Mouse (Mus musculus) spleen, postnatal 14 days (tissue): ENCODE measurements around the gene Helz2.

Experiments
- DNase-seq, 2 experiments: peaks; one replicate each; pipeline ENCODE4 v3.0.0; 2021 to 2022; ENCODE audit warnings: low spot score in 2 of 2

Helz2 gene

GRCm38 (mm10) chr2:181238091-181238610 is 3.7 kb downstream of the Helz2 start:
- DNase-seq = no peak

DNA sequence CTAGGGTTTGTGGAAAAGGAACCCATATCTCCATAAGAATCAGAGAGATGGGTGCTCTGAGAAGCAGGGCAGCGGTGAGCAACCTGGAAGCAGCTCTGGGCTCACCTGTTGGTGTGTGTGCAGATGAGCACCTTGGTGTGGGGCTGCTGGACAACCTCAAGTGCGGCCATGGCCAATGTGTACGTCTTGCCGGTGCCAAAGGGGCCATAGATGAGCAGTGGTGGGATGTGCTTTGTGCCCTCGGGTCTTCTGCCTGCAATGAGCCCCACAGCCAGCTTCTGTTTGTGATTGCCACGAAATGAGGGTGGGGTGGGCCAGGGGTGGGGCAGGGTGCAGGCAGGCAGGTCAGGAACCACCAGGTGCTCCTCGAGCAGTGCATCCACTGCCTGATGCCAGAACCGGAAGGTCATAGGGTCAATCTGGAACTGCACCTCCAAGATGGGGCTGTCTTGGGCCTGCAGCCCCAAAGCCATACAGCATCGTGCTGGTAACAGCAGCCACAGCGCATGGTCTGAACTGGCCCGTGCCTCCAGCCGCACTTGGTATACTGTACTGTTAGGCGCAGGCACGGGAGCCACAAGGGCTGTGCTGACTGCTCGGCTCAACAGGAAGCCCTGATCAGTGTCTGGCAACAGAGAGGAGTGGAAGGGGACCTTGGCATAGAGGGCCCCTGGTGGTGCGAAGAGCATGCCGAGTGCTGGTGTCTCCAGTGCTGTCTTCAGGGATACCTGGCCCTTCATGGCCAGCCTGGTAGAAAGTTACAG is 4.4 kb downstream of the Helz2 start:
- DNase-seq = no peak

DNA sequence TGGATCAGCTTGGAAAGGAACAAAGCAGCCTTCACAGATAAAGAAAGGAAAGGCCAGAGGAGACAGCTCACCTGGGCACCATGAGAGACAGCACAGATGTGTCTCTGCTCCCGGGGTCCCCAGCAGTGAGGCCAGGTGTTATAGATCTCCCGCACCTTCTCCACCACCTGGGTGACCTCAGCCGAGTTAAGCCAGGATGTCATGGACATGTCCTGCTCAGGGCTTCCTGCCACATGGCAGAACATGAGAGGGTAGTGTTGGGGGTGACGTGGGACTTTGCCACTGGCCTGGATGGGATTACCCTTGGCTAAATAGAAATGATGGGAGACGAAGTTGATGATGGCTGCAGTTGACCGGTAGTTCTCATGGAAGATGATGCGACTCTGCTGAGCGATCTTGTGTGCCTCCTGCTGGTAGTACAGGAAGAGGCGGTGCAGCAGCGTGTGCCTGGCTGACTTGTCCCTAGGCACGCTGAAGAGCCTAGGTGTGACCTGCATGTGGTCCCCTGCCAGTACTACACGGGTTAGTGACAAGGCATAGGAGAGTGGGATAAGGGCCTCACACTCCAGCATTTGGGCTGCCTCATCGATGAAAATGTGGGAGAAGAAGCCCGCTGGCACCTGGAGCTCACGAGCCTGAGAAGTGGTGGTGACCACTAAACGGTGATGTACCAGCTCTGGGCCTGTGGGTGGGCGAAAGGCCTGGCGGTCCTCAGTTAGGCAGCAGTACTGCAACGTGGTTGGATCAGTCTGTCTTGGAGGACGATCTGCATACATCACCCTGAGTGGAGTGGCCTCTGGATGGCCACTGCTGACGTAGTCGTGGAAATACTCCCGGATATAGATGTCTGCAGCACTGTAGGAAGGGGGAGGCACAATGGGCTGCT is 5.9 kb downstream of the Helz2 start:
- no peak for DNase-seq

- no peak for DNase-seq
These were observed 7.1 kb downstream of the Helz2 start for GRCm38 (mm10) chr2:181234680-181235079.

DNA sequence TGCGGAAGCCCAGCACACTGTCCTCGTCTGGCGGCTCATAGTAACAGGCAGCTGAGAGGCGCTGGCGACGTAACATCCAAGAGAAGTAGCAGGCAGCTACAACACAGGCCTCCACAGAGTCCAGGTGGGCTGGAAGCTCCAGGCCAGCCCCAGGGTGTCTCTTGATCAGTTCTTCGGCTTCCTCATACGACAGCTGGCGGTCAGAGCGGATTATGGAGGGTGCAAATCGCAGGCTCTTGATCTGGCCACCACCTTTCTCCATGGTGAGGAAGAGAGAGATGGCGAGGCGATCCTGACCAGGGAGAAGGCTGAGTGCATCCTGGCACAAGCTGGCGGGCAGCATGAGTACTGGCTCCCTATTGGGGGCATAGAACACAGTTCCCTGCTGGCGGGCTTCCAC is 8.4 kb downstream of the Helz2 start:
- DNase-seq = no peak

DNA sequence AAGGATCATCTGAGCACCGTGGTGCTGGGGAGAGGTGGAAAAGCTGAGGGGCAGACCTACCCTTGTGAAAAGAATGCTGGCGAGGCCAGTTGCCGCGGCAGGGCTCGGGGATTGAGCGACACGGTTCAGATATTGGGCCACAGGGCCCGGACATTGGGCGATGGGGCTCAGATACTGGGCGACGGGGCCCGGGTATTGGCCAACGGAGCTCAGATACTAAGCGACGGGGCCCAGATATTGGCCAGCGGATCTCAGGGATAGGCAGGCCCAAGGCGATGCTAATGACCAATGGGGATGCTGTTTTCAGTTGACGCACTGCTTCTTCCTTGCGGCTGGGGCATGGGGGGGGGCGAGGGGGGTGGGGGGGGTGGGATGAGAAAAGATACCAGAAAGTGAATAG is 10.7 kb downstream of the Helz2 start:
- DNase-seq = no peak

DNA sequence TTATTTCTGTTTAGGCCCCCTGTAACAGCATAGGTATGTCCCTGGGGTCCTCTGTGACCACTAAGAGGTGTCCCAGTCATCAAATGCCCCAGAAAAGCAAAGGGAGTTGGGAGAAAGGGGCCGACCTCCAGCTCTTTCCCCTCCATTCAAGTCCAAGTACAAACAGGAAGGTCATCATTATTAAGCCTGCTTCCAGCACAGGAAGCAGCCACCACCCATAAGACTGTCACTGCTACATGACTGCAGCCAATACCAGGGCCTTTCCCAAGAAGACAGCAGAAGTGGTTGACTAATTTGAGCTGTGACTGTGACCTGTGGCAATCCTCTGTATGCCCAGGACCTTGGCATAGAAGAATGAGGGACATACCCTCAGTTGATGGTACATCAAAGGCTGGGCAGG is 13.5 kb downstream of the Helz2 start:
- no peak for DNase-seq

DNA sequence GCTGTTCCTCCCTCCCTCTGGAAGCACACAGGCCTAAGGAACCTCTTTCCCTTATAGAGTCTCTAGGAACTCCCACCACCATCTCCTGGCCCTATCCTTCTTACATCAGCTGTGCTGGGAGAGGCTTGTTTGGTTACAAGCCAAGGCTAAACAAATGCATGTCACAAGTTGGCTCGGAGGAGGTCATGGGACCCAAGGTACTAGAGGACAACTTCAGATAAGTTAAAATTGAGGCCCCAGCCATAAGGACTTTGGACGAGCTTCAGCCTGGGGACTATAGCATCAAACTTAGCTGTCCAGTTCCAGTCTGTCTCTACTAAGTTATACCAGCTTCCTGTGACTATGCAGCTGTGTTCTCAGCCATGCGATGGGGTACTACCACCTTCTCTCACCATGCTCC is 14.7 kb downstream of the Helz2 start:
- no peak for DNase-seq

- no peak for DNase-seq
These were observed 16.8 kb downstream of the Helz2 start for GRCm38 (mm10) chr2:181224994-181225393.

- no peak for DNase-seq
These were observed 21.5 kb downstream of the Helz2 start for GRCm38 (mm10) chr2:181220361-181220760.

- DNase-seq = peak; percentile 60 to 72
These were observed 22.1 kb downstream of the Helz2 start, which contains the start of gene Fndc11 for GRCm38 (mm10) chr2:181219538-181220216. Fndc11 (plus strand) TSS chr2:181220013.

GRCm38 (mm10) chr2:181218881-181219485 is 22.8 kb downstream of the Helz2 start:
- DNase-seq = no peak

- no peak for DNase-seq
These were observed 25.8 kb downstream of the Helz2 start for GRCm38 (mm10) chr2:181216037-181216436.

DNA sequence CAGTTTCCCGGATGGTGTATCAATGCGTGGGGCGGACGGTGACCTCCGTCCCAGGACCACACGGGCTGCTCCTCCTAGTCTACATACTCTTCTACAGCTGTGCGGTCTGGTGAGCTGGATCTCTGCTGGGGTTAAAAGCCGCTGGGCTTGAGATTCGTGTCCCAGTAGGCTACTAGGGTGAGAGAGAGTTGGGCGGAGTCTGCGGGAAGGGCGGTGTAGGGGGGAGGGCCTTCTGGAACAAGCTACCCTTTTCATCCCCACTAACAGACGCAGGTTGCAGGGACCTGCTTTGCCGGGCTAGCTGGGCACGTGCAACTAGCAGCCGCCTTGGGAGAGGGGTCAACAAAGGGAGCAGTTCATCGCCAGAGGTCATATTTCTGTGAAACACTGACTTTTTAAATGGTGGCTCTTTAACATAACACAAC is 28.8 kb downstream of the Helz2 start, which contains the start of gene Srms:
Srms (minus strand) TSS at position 165 of the 425 bp plus-strand sequence.
- DNase-seq = no peak

DNA sequence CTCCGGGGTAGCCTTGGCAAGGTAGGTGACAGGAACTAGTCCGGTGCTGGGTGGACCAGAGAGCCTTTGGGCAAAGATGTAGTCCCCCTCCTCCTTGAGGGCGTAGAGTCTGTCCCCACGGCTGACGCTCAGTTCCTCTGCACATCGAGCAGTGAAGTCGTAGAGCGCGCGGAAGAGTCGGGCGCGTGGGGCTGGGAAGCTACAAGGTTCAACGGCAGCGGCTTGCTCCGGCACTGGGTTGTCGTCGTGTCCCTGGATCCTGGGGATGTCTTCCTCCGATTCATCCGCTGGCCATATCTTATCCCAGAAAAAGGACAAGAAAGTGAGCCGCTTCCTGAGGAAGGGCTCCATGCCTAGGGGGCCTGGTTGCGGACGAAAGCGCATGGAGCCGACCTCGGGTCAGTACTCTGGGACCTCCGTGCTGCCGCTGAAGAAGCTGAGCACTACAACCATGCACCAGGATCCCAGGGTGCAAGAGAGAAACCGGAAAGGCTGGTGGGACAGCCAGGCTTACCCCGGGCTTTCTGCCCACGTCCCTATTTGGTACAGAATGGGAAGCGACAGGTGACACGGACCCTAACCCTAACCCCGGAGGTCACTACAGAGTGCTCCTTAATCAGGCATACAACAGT is 29.3 kb downstream of the Helz2 start:
- DNase-seq = no peak

GRCm38 (mm10) chr2:181206118-181206517 is 35.7 kb downstream of the Helz2 start:
- DNase-seq = no peak

GRCm38 (mm10) chr2:181205678-181206077 is 36.1 kb downstream of the Helz2 start:
- no peak for DNase-seq

DNA sequence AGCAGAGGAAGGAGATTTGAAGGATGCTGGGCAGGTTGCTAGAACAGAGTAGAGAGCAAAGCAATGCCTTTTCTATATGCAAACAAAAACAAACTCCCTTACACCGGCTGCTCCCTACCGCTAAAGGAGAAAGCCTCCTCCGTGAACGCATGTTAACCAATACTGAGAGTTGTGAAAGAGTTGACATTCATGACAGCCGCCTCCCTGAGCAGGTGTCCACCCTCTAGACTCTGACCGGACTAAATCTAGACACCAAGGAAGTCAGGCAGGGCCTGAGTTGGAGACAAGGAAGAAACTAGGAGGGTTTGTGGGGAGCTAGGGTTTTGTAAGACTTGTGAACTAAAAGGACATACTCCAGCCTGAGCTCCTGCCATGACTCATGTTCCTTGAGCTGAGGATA is 38.9 kb downstream of the Helz2 start:
- no peak for DNase-seq

DNA sequence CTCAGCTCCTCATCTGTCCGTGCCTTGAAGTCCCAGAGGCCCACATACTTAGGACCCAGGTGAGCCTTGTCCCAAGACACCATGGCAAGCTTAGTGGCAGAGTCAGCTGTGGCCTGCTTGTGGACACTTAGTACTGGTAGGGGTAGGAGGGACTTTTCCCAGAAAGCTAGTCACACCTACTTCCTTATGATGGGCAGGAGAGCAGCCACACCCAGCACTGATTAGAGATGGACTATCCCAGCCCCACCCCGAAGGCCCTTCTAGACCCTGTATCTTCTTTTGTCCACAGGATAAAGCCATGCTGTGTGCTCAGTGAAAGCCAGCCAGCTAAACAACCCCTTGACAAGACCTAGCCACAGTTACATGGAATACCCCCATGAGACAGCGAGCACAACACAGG is 39.4 kb downstream of the Helz2 start, which contains the start of gene Ptk6:
Ptk6 (minus strand) TSS at position 368 of the 400 bp plus-strand sequence.
- DNase-seq = no peak

- no peak for DNase-seq
These were observed 40.2 kb downstream of the Helz2 start for GRCm38 (mm10) chr2:181201606-181202005.
